Mouse (Mus musculus): ENCODE measurements around the gene Acot6.
A peak's percentile ranks its signal among the peaks of the same experiment; 100 is the strongest.
"Not testable (repeated sequence)": the region's sequence is repeated elsewhere in the genome, so short reads cannot be mapped to it uniquely, and the experiment has no call there.

The Acot6 gene

GRCm38 (mm10) chr12:84100604-84101492 is at the start of gene Acot6:
Gene Acot6 (plus strand): TSS chr12:84100654.
- peak; percentile 39 to 45 for DNase-seq (ENCODE audit: low spot score in 2 of 2)

GRCm38 (mm10) chr12:84050744-84051143 is 49.7 kb upstream of the Acot6 start:
- not testable (repeated sequence) for DNase-seq (ENCODE audit: low spot score in 2 of 2)

GRCm38 (mm10) chr12:84051937-84052474 is 48.4 kb upstream of the Acot6 start, which contains the start of gene Acot3:
Gene Acot3 (plus strand): TSS chr12:84052144.
- no peak for DNase-seq (ENCODE audit: low spot score in 2 of 2)

- DNase-seq (ENCODE audit: low spot score in 2 of 2) = no peak
These were observed 47.8 kb upstream of the Acot6 start for GRCm38 (mm10) chr12:84052609-84053008.

GRCm38 (mm10) chr12:84053173-84053572 is 47.3 kb upstream of the Acot6 start:
- DNase-seq (ENCODE audit: low spot score in 2 of 2) = no peak

GRCm38 (mm10) chr12:84053679-84054391 is 46.6 kb upstream of the Acot6 start:
- no peak for DNase-seq (ENCODE audit: low spot score in 2 of 2)

- no peak for DNase-seq (ENCODE audit: low spot score in 2 of 2)
These were observed 39.5 kb upstream of the Acot6 start for GRCm38 (mm10) chr12:84060946-84061345.

GRCm38 (mm10) chr12:84062336-84062735 is 38.1 kb upstream of the Acot6 start:
- DNase-seq (ENCODE audit: low spot score in 2 of 2) = no peak

- DNase-seq (ENCODE audit: low spot score in 2 of 2) = peak in 1 of 2 experiments; percentile 52
These were observed 37.2 kb upstream of the Acot6 start for GRCm38 (mm10) chr12:84063228-84063627.

GRCm38 (mm10) chr12:84063833-84064232 is 36.6 kb upstream of the Acot6 start:
- DNase-seq (ENCODE audit: low spot score in 2 of 2) = no peak

- DNase-seq (ENCODE audit: low spot score in 2 of 2) = no peak
These were observed 35.8 kb upstream of the Acot6 start for GRCm38 (mm10) chr12:84064621-84065020.

GRCm38 (mm10) chr12:84067752-84068151 is 32.7 kb upstream of the Acot6 start:
- DNase-seq (ENCODE audit: low spot score in 2 of 2) = no peak

- no peak for DNase-seq (ENCODE audit: low spot score in 2 of 2)
These were observed 32.2 kb upstream of the Acot6 start for GRCm38 (mm10) chr12:84068296-84068695.

GRCm38 (mm10) chr12:84068986-84069385 is 31.5 kb upstream of the Acot6 start, which contains the start of gene Acot5:
Gene Acot5 (plus strand): TSS chr12:84069325.
- DNase-seq (ENCODE audit: low spot score in 2 of 2) = no peak

- peak; percentile 18 to 46 for DNase-seq (ENCODE audit: low spot score in 2 of 2)
These were observed 30.9 kb upstream of the Acot6 start for GRCm38 (mm10) chr12:84069582-84069981.

- no peak for DNase-seq (ENCODE audit: low spot score in 2 of 2)
These were observed 28.8 kb upstream of the Acot6 start for GRCm38 (mm10) chr12:84071696-84072095.

GRCm38 (mm10) chr12:84077371-84077990 is 23.0 kb upstream of the Acot6 start:
- no peak for DNase-seq (ENCODE audit: low spot score in 2 of 2)

GRCm38 (mm10) chr12:84083842-84084241 is 16.6 kb upstream of the Acot6 start:
- DNase-seq (ENCODE audit: low spot score in 2 of 2) = no peak

- DNase-seq (ENCODE audit: low spot score in 2 of 2) = no peak
These were observed 15.9 kb upstream of the Acot6 start for GRCm38 (mm10) chr12:84084581-84084980.

GRCm38 (mm10) chr12:84094666-84095065 is 5.8 kb upstream of the Acot6 start:
- DNase-seq (ENCODE audit: low spot score in 2 of 2) = not testable (repeated sequence)

GRCm38 (mm10) chr12:84099605-84100004 is 849 bp upstream of the Acot6 start:
- DNase-seq (ENCODE audit: low spot score in 2 of 2) = no peak

- no peak for DNase-seq (ENCODE audit: low spot score in 2 of 2)
These were observed 383 bp upstream of the Acot6 start for GRCm38 (mm10) chr12:84100071-84100470.
